Comparison of ENCODE assay signal across 8 mouse cellular contexts in genomic region chr10:39625626-39626260, GRCm38 (mm10). TPM values are rescaled to one million over a fixed set of nuclear protein-coding genes. Genes with fewer than 3 reads are reported as not detected.
DNase-seq lines count a peak whose midpoint lies in the region; ATAC-seq and TF ChIP-seq lines count a peak whose summit lies in the region.

No protein-coding gene starts in this region.

- peak overlapping the region; percentile 53 for H3K27ac ChIP-seq in embryonic fibroblast, embryonic 13.5 days (ENCODE audit: insufficient read depth, low read length)
- peak overlapping the region; percentile 29; the same call in 1 of the 2 replicates for H3K27ac ChIP-seq in limb, embryonic 12.5 days
- H3K27ac ChIP-seq in midbrain, embryonic 13.5 days: no peak overlapping the region

- WGBS in limb, embryonic 12.5 days: 47% methylated on average over 11 of the region's 11 CpGs
- WGBS in midbrain, embryonic 13.5 days: 91% methylated on average over 11 of the region's 11 CpGs

- peaks cover 9% of the 10 kb centered on the region for H3K4me1 ChIP-seq in embryonic fibroblast, embryonic 13.5 days (ENCODE audit: control insufficient read depth, insufficient read depth, low read length)
- H3K4me1 ChIP-seq in limb, embryonic 12.5 days (replicated peaks): peaks cover 45% of the 10 kb centered on the region
- peaks cover 39% of the 10 kb centered on the region for H3K4me1 ChIP-seq in midbrain, embryonic 13.5 days (replicated peaks)

- no peaks in the 10 kb centered on the region for H3K9me3 ChIP-seq in limb, embryonic 12.5 days
- H3K9me3 ChIP-seq in midbrain, embryonic 13.5 days: no peaks in the 10 kb centered on the region

- peak; percentile 58 for DNase-seq in adrenal gland, postnatal 14 days
- no peak for DNase-seq in adrenal gland, adult 8-10 months
- DNase-seq in 3T3-L1 (ENCODE audit: low read depth, low spot score): peak; percentile 36
- DNase-seq in layer of hippocampus, adult 9-10 months (ENCODE audit: low spot score): no peak
- no peak for DNase-seq in layer of hippocampus, adult 18-20 months (ENCODE audit: low spot score in 2 of 2)

- no peak overlapping the region for H3K4me3 ChIP-seq in embryonic fibroblast, embryonic 13.5 days (ENCODE audit: insufficient read depth, low read length)
- no peak overlapping the region for H3K4me3 ChIP-seq in limb, embryonic 12.5 days (replicated peaks)
- H3K4me3 ChIP-seq in midbrain, embryonic 13.5 days (replicated peaks): no peak overlapping the region

- no peak overlapping the region; the same call in 1 of the 2 replicates for H3K9ac ChIP-seq in limb, embryonic 12.5 days (replicated peaks)
- no peak overlapping the region for H3K9ac ChIP-seq in midbrain, embryonic 13.5 days (replicated peaks)

- TF ChIP-seq POLR2A in embryonic fibroblast, embryonic 13.5 days (IDR thresholded peaks at IDR 0.05; ENCODE audit: low read depth, low read length): no peak

- peaks cover 11% of the 10 kb centered on the region for H3K36me3 ChIP-seq in limb, embryonic 12.5 days
- H3K36me3 ChIP-seq in midbrain, embryonic 13.5 days: peaks cover 16% of the 10 kb centered on the region

- no peak overlapping the region for H3K4me2 ChIP-seq in limb, embryonic 12.5 days
- H3K4me2 ChIP-seq in midbrain, embryonic 13.5 days (replicated peaks): no peak overlapping the region

- no peaks in the 10 kb centered on the region for H3K27me3 ChIP-seq in limb, embryonic 12.5 days
- no peaks in the 10 kb centered on the region for H3K27me3 ChIP-seq in midbrain, embryonic 13.5 days

- no peak for ATAC-seq in limb, embryonic 12.5 days (ENCODE audit: insufficient number of reproducible peaks, insufficient read depth, low FRiP score, low TSS enrichment, low read depth)
- no peak for ATAC-seq in midbrain, embryonic 13.5 days

- no peak for TF ChIP-seq CTCF in embryonic fibroblast, embryonic 13.5 days (IDR thresholded peaks at IDR 0.05; ENCODE audit: borderline replicate concordance, insufficient read depth, low read length)

RNA-seq across cellular contexts. Expression of gene Traf3ip2, which starts 13.0 kb away (rescaled TPM):
- total RNA-seq in adrenal gland, postnatal 14 days (2021): 14.6 and 21.9 TPM in 2 replicates
- 10 to 100 TPM; 16.5 to 28.8 (median 22.2) TPM for total RNA-seq in adrenal gland, adult 8-10 months (2022)
- 16.9 and 21.6 TPM in 2 replicates for polyA plus RNA-seq in embryonic fibroblast, embryonic 13.5 days (2011; ENCODE audit: insufficient read length, low read depth, missing spikeins)
- 4.9 and 6.1 TPM in 2 replicates for polyA plus RNA-seq in limb, embryonic 12.5 days (2016; fragmentation: Nextera tagmentation; extraction: Ambion mirVana)
- 4.1 and 5.9 TPM in 2 replicates for polyA plus RNA-seq in midbrain, embryonic 13.5 days (2015; fragmentation: Nextera tagmentation; extraction: Ambion mirVana)
- total RNA-seq in layer of hippocampus, adult 18-20 months (2021): 1 to 10 TPM; 1.5 to 2.1 TPM

Comparison
In these comparisons a context has a peak if more than half of its experiments do, and no peak if none do; other contexts are left out.
1. DNase-seq: peak in adrenal gland, postnatal 14 days (single experiment) and 3T3-L1 (single experiment); none in adrenal gland, adult 8-10 months (single experiment), layer of hippocampus, adult 9-10 months (single experiment) and layer of hippocampus, adult 18-20 months (0 of 2).